Mouse (Mus musculus): ENCODE data around the gene Ppp1r2.

The Ppp1r2 gene

GRCm38 (mm10) chr16:31290281-31290680 lies 15.2 kb upstream of the Ppp1r2 start:
- DNase-seq (ENCODE audit: low read depth, low spot score): no peak

- DNase-seq (ENCODE audit: low read depth, low spot score): no peak
Measured at GRCm38 (mm10) chr16:31287712-31288111, 12.6 kb upstream of the Ppp1r2 start.

GRCm38 (mm10) chr16:31286801-31287488 lies 11.9 kb upstream of the Ppp1r2 start:
- no peak for DNase-seq (ENCODE audit: low read depth, low spot score)

- DNase-seq (ENCODE audit: low read depth, low spot score): no peak
Measured at GRCm38 (mm10) chr16:31281981-31282380, 6.9 kb upstream of the Ppp1r2 start.

GRCm38 (mm10) chr16:31280176-31280575 lies 5.1 kb upstream of the Ppp1r2 start:
- DNase-seq (ENCODE audit: low read depth, low spot score): no peak

- DNase-seq (ENCODE audit: low read depth, low spot score): no peak
Measured at GRCm38 (mm10) chr16:31278581-31278980, 3.5 kb upstream of the Ppp1r2 start.

- DNase-seq (ENCODE audit: low read depth, low spot score): no peak
Measured at GRCm38 (mm10) chr16:31278081-31278480, 3.0 kb upstream of the Ppp1r2 start.

GRCm38 (mm10) chr16:31276962-31277361 lies 1.9 kb upstream of the Ppp1r2 start:
- DNase-seq (ENCODE audit: low read depth, low spot score): no peak

DNA sequence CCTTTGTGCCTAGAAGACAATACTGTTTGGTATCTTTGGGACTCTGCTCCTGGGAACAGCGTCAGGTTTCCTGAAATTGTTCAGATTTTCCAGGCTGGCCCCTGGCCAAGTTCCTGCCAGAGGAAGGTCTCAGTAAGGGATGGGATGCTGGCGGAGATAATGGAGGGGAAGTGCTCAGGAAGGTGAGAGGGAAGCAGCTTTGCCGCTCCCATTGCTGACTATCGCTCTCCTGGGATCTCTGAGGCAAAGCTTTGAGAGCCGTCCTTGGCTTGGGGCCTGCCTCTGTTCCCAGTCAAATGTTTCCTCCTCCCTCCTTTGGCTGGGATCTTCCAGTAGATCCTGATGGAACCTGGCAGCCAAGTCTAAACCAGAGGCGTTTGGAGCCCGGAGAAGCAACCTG lies 1.5 kb upstream of the Ppp1r2 start:
- DNase-seq (ENCODE audit: low read depth, low spot score): no peak

- no peak for DNase-seq (ENCODE audit: low read depth, low spot score)
Measured at GRCm38 (mm10) chr16:31274084-31274483, 993 bp downstream of the Ppp1r2 start.

- DNase-seq (ENCODE audit: low read depth, low spot score): no peak
Measured at GRCm38 (mm10) chr16:31266692-31267091, 8.4 kb downstream of the Ppp1r2 start.

GRCm38 (mm10) chr16:31256151-31256550 lies 18.9 kb downstream of the Ppp1r2 start:
- DNase-seq (ENCODE audit: low read depth, low spot score): no peak

DNA sequence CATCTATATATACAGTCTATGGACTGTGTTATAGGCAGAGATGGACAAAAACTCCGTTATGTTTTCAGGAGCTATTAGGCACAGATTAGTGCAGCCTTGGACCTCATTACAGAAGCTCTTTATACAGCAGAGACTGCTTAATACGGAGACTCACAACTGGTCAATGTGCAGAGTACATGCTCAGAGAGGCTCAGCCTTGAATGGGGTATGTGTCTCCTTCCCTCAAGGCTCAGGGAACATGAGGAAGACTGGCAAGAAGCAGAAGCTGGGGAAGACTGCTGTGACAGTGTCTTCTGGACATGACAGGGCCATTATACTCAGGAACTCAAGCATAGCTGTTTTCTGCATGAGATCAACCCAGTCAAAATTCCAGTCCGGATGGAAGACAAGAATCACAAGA lies 19.4 kb downstream of the Ppp1r2 start:
- no peak for DNase-seq (ENCODE audit: low read depth, low spot score)

GRCm38 (mm10) chr16:31249401-31249800 lies 25.7 kb downstream of the Ppp1r2 start:
- no peak for DNase-seq (ENCODE audit: low read depth, low spot score)

- DNase-seq (ENCODE audit: low read depth, low spot score): no peak
Measured at GRCm38 (mm10) chr16:31248717-31249116, 26.4 kb downstream of the Ppp1r2 start.

GRCm38 (mm10) chr16:31247442-31247841 lies 27.6 kb downstream of the Ppp1r2 start:
- no peak for DNase-seq (ENCODE audit: low read depth, low spot score)

DNA sequence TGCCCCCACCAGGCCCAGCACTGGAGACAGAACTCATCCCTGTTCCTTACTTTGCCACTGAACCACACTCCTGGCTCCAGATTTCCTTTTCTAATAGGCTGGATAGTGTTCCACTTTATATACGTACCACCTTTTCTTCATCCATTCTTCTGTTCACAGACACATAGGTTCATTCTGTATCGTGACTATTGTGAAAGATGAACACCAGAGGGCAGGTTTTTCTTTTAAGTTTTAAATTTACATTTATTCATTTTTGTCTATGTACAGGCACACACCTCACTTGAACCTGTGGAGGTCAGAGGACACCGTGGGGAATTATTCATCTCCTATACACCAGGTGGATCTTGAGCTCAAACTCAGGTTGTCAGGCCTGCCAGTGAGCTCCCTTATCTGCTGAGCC lies 31.0 kb downstream of the Ppp1r2 start:
- DNase-seq (ENCODE audit: low read depth, low spot score): no peak

- DNase-seq (ENCODE audit: low read depth, low spot score): no peak
Measured at GRCm38 (mm10) chr16:31241433-31241832, 33.6 kb downstream of the Ppp1r2 start.

- no peak for DNase-seq (ENCODE audit: low read depth, low spot score)
Measured at GRCm38 (mm10) chr16:31240569-31240968, 34.5 kb downstream of the Ppp1r2 start.

- DNase-seq (ENCODE audit: low read depth, low spot score): no peak
Measured at GRCm38 (mm10) chr16:31238281-31238680, 36.8 kb downstream of the Ppp1r2 start.

GRCm38 (mm10) chr16:31235457-31236310 lies 39.4 kb downstream of the Ppp1r2 start:
- DNase-seq (ENCODE audit: low read depth, low spot score): peak; percentile 64

DNA sequence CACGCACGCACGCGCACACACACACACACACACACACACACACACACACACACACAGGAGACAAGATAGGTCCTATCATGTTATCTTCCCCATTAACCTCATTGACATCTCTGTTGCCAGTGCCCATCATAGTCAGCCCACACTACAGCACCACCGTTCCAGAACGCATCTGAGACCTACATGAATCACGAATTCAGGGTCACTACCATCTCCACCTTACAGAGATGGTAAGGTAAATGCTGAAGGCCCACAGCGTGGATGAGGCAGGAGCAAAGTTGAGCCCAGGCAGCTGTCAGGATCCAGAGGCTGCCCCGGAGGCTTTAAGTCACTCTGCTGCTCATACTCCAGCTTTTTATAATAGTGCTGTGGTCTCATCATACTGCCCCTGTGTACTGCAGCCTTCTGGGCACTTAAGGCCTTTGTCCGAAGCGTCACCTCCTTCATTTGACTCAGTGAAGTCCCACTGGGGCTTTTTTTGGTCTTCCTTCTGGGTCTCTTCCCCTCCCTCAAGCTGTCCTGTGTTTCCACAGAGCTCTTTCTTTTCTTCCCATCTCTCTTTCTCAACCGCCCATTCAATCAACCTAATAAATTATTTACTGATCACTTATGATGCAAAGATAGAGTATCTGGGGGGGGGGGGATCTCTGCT lies 40.1 kb downstream of the Ppp1r2 start:
- no peak for DNase-seq (ENCODE audit: low read depth, low spot score)
